Comparison of ENCODE assay signal across 9 mouse cellular contexts in genomic region chr6:100144544-100145287, GRCm38 (mm10).
DNase-seq lines count a peak whose midpoint lies in the region; ATAC-seq and TF ChIP-seq lines count a peak whose summit lies in the region.
"Had no signal": no experiment of that assay in that cellular context is flagged by ENCODE, and none has a peak within 500 bp of the region (broad histone marks: within the 10 kb centered on the region; RNA-seq: fewer than 3 reads in every experiment).

No protein-coding gene starts in this region.

- H3K79me2 ChIP-seq in liver, adult 2 months (ENCODE audit: control insufficient read depth, insufficient read depth, low read length), result no peaks in the 10 kb centered on the region

- no peak overlapping the region for H3K4me2 ChIP-seq in midbrain, embryonic 11.5 days
- no peak overlapping the region for H3K4me2 ChIP-seq in midbrain, postnatal 0 days (ENCODE audit: low read depth, low read length, poor library complexity, severe bottlenecking)
- H3K4me2 ChIP-seq in midbrain, embryonic 14.5 days (ENCODE audit: low read length), result no peak overlapping the region

- no peak for TF ChIP-seq POLR2A in liver, adult 2 months (IDR thresholded peaks at IDR 0.05; ENCODE audit: extremely low read depth, insufficient read depth, low read length)

- no peak for TF ChIP-seq CTCF in gastrocnemius, adult 2 months (IDR thresholded peaks at IDR 0.05)
- TF ChIP-seq CTCF in midbrain, postnatal 0 days (IDR thresholded peaks at IDR 0.05), result no peak
- no peak for TF ChIP-seq CTCF in liver, adult 2 months (IDR thresholded peaks at IDR 0.05; ENCODE audit: low read depth, low read length)

- no peak overlapping the region for H3K9ac ChIP-seq in midbrain, embryonic 11.5 days (ENCODE audit: low read length)
- no peak overlapping the region for H3K9ac ChIP-seq in midbrain, postnatal 0 days (replicated peaks; ENCODE audit: low read length, poor library complexity, severe bottlenecking)
- H3K9ac ChIP-seq in liver, adult 2 months (ENCODE audit: low read depth, low read length), result no peak overlapping the region
- H3K9ac ChIP-seq in midbrain, embryonic 14.5 days (replicated peaks; ENCODE audit: low read length), result no peak overlapping the region

- ATAC-seq in midbrain, embryonic 11.5 days (ENCODE audit: low FRiP score), result 0 out of 2 replicates have a peak, but pooled peaks have one; percentile 9
- no peak for ATAC-seq in midbrain, postnatal 0 days (ENCODE audit: low FRiP score)
- no peak for ATAC-seq in midbrain, embryonic 14.5 days (ENCODE audit: low FRiP score, low TSS enrichment)
- ATAC-seq: CD4-positive, CD25-positive, alpha-beta regulatory T cell, adult 4 months had no signal

- no peaks in the 10 kb centered on the region for H3K36me3 ChIP-seq in midbrain, embryonic 11.5 days (ENCODE audit: control insufficient read depth, insufficient read depth, low read length)
- no peaks in the 10 kb centered on the region for H3K36me3 ChIP-seq in midbrain, postnatal 0 days (ENCODE audit: insufficient read depth, low read length)
- no peaks in the 10 kb centered on the region for H3K36me3 ChIP-seq in liver, adult 2 months (ENCODE audit: control insufficient read depth, insufficient read depth, low read length)
- H3K36me3 ChIP-seq in midbrain, embryonic 14.5 days (ENCODE audit: control insufficient read depth, insufficient read depth, low read length), result no peaks in the 10 kb centered on the region

- H3K4me1 ChIP-seq in midbrain, embryonic 11.5 days (ENCODE audit: control insufficient read depth, insufficient read depth, low read length), result peaks cover 21% of the 10 kb centered on the region
- H3K4me1 ChIP-seq in midbrain, postnatal 0 days (ENCODE audit: insufficient read depth, low read length), result peaks cover 12% of the 10 kb centered on the region
- peaks cover 8% of the 10 kb centered on the region for H3K4me1 ChIP-seq in liver, adult 2 months (ENCODE audit: control insufficient read depth, insufficient read depth, low read length)
- peaks cover 26% of the 10 kb centered on the region for H3K4me1 ChIP-seq in midbrain, embryonic 14.5 days (ENCODE audit: control insufficient read depth, insufficient read depth, low read length)

- no peak overlapping the region for H3K4me3 ChIP-seq in gastrocnemius, adult 2 months
- no peak overlapping the region for H3K4me3 ChIP-seq in midbrain, embryonic 11.5 days (ENCODE audit: low read depth, low read length)
- no peak overlapping the region for H3K4me3 ChIP-seq in midbrain, postnatal 0 days (ENCODE audit: low read depth, low read length)
- no peak overlapping the region for H3K4me3 ChIP-seq in liver, adult 2 months (ENCODE audit: insufficient read depth, low read depth, low read length)
- H3K4me3 ChIP-seq in midbrain, embryonic 14.5 days (replicated peaks; ENCODE audit: low read depth, low read length), result no peak overlapping the region

- WGBS in midbrain, embryonic 11.5 days, result 49% methylated on average over 4 of the region's 4 CpGs
- WGBS in midbrain, postnatal 0 days, result 69% methylated on average over 4 of the region's 4 CpGs
- 23% methylated on average over 4 of the region's 4 CpGs for WGBS in liver, adult 2 months
- 53% methylated on average over 4 of the region's 4 CpGs for WGBS in midbrain, embryonic 14.5 days

- H3K27me3 ChIP-seq in midbrain, embryonic 11.5 days (ENCODE audit: control insufficient read depth, insufficient read depth, low read length), result no peaks in the 10 kb centered on the region; the same call in 1 of the 2 replicates
- H3K27me3 ChIP-seq in midbrain, postnatal 0 days (ENCODE audit: insufficient read depth, low read length), result peaks cover 5% of the 10 kb centered on the region; the same call in 1 of the 2 replicates
- H3K27me3 ChIP-seq in liver, adult 2 months (ENCODE audit: control insufficient read depth, insufficient read depth, low read length), result no peaks in the 10 kb centered on the region
- H3K27me3 ChIP-seq in midbrain, embryonic 14.5 days (ENCODE audit: control insufficient read depth, insufficient read depth, low read length), result peaks cover 3% of the 10 kb centered on the region; the same call in 1 of the 2 replicates

- DNase-seq in gastrocnemius, adult 2 months, result no peak
- no peak for DNase-seq in gastrocnemius, postnatal 25 days
- no peak for DNase-seq in midbrain, embryonic 11.5 days (ENCODE audit: low spot score, missing footprints)
- DNase-seq in midbrain, postnatal 0 days (ENCODE audit: low spot score), result no peak
- DNase-seq in liver, adult 2 months (ENCODE audit: extremely low read depth, low read depth, low spot score), result peak; percentile 13
- peak; percentile 79 for DNase-seq in yolk sac, embryonic 10.5 days (ENCODE audit: low spot score)
- no peak for DNase-seq in layer of hippocampus, postnatal 10 days (ENCODE audit: low spot score in 2 of 2)
- no peak for DNase-seq in midbrain, embryonic 14.5 days

- H3K9me3 ChIP-seq in midbrain, embryonic 11.5 days (ENCODE audit: control insufficient read depth, low read length), result no peaks in the 10 kb centered on the region
- no peaks in the 10 kb centered on the region for H3K9me3 ChIP-seq in midbrain, postnatal 0 days (ENCODE audit: low read length)
- no peaks in the 10 kb centered on the region for H3K9me3 ChIP-seq in midbrain, embryonic 14.5 days (ENCODE audit: control insufficient read depth, low read length)

- H3K27ac ChIP-seq in gastrocnemius, adult 2 months, result peak overlapping the region; percentile 66; the same call in 1 of the 2 replicates
- no peak overlapping the region for H3K27ac ChIP-seq in midbrain, embryonic 11.5 days (ENCODE audit: low read depth, low read length)
- no peak overlapping the region for H3K27ac ChIP-seq in midbrain, postnatal 0 days (ENCODE audit: low read depth, low read length)
- H3K27ac ChIP-seq in liver, adult 2 months (replicated peaks; ENCODE audit: insufficient read depth, low read depth, low read length), result no peak overlapping the region
- no peak overlapping the region for H3K27ac ChIP-seq in midbrain, embryonic 14.5 days (replicated peaks; ENCODE audit: low read depth, low read length)

- intact Hi-C loops in gastrocnemius, adult 2 months (cut with DNase I), result loop anchor here (1.0 to 10.0 kb wide), 2 partner anchors 39 to 240 kb away; no protein-coding TSS in a partner anchor

Comparison
In these comparisons a context has a peak if more than half of its experiments do, and no peak if none do; other contexts are left out.
1. DNase-seq: peak in liver, adult 2 months (single experiment) and yolk sac, embryonic 10.5 days (single experiment); none in gastrocnemius, adult 2 months (single experiment), gastrocnemius, postnatal 25 days (single experiment), midbrain, embryonic 11.5 days (single experiment), midbrain, postnatal 0 days (single experiment), layer of hippocampus, postnatal 10 days (0 of 2) and midbrain, embryonic 14.5 days (single experiment).